Mouse (Mus musculus) stomach, postnatal 0 days (tissue): Measurements from ENCODE around the gene Caprin2.

Source experiments
- CTCF ChIP-seq: IDR thresholded peaks from 2 replicates; pipeline ENCODE4 v1.5.1; 2016; ENCODE audit warnings: antibody characterized with exemption, low read depth, mild to moderate bottlenecking, moderate library complexity
- EP300 ChIP-seq: optimal IDR thresholded peaks from 2 replicates; pipeline ENCODE3; 2016; ENCODE audit warnings: antibody characterized with exemption

- TF ChIP-seq CTCF (no peak), EP300 (no peak)
Observed at GRCm38 (mm10) chr6:148944767-148945508, 48.9 kb upstream of the Caprin2 start.
